In genomic region chr19:3766378-3766777, GRCm38 (mm10) we compare ENCODE assay signal across 9 mouse cellular contexts. TPM values are rescaled to one million over a fixed set of nuclear protein-coding genes. Genes with fewer than 3 reads are reported as not detected.
DNase-seq lines count a peak whose midpoint lies in the region; ATAC-seq and TF ChIP-seq lines count a peak whose summit lies in the region.
"Had no signal": no experiment of that assay in that cellular context is flagged by ENCODE, and none has a peak within 500 bp of the region (broad histone marks: within the 10 kb centered on the region; RNA-seq: fewer than 3 reads in every experiment).

No protein-coding gene starts in this region.

- H3K4me2 ChIP-seq in neural tube, embryonic 11.5 days (ENCODE audit: low read depth) = peak overlapping the region; percentile 92
- H3K4me2 ChIP-seq in liver, postnatal 0 days (ENCODE audit: low read depth, low read length) = peak overlapping the region; percentile 87; the same call in 1 of the 2 replicates

- H3K9ac ChIP-seq in neural tube, embryonic 11.5 days (ENCODE audit: low read length) = peak overlapping the region; percentile 100
- H3K9ac ChIP-seq in liver, postnatal 0 days (replicated peaks) = no peak overlapping the region

- peaks cover 12% of the 10 kb centered on the region for H3K4me1 ChIP-seq in neural tube, embryonic 11.5 days (ENCODE audit: control insufficient read depth, insufficient read depth, low read length)
- peaks cover 15% of the 10 kb centered on the region for H3K4me1 ChIP-seq in liver, postnatal 0 days (ENCODE audit: insufficient read depth)

- no peak overlapping the region; the same call in 1 of the 2 replicates for H3K4me3 ChIP-seq in neural tube, embryonic 11.5 days (ENCODE audit: low read depth, low read length)
- H3K4me3 ChIP-seq in liver, postnatal 0 days (ENCODE audit: low read depth, low read length) = no peak overlapping the region
- no peak overlapping the region for H3K4me3 ChIP-seq in left cerebral cortex, adult 2 months

- no peaks in the 10 kb centered on the region for H3K27me3 ChIP-seq in neural tube, embryonic 11.5 days (ENCODE audit: control insufficient read depth, insufficient read depth, low read length)
- no peaks in the 10 kb centered on the region for H3K27me3 ChIP-seq in liver, postnatal 0 days (ENCODE audit: insufficient read depth, low read length)

- no peak for TF ChIP-seq EP300 in liver, postnatal 0 days (IDR thresholded peaks at IDR 0.05; ENCODE audit: low read depth)

- H3K27ac ChIP-seq in neural tube, embryonic 11.5 days (ENCODE audit: low read depth, low read length) = no peak overlapping the region
- H3K27ac ChIP-seq in liver, postnatal 0 days (ENCODE audit: low read depth) = no peak overlapping the region
- H3K27ac ChIP-seq in left cerebral cortex, adult 2 months = no peak overlapping the region; the same call in 1 of the 2 replicates

- 94% methylated on average over 5 of the region's 5 CpGs for WGBS in neural tube, embryonic 11.5 days
- 86% methylated on average over 5 of the region's 5 CpGs for WGBS in liver, postnatal 0 days (ENCODE audit: insufficient replicate concordance)

- TF ChIP-seq CTCF in liver, postnatal 0 days (IDR thresholded peaks at IDR 0.05; ENCODE audit: low read depth) = no peak
- no peak for TF ChIP-seq CTCF in left cerebral cortex, adult 2 months (IDR thresholded peaks at IDR 0.05)

- ATAC-seq in neural tube, embryonic 11.5 days (ENCODE audit: insufficient read depth, low FRiP score, low TSS enrichment) = no peak
- ATAC-seq in liver, postnatal 0 days = no peak

- no peaks in the 10 kb centered on the region for H3K36me3 ChIP-seq in neural tube, embryonic 11.5 days (ENCODE audit: control insufficient read depth, insufficient read depth, low read length)
- 0 out of 2 replicates have a peak, but pooled peaks cover 3% of the 10 kb centered on the region for H3K36me3 ChIP-seq in liver, postnatal 0 days (replicated peaks; ENCODE audit: insufficient read depth, low read length)

- no peaks in the 10 kb centered on the region for H3K9me3 ChIP-seq in neural tube, embryonic 11.5 days (ENCODE audit: control insufficient read depth, low read length)
- no peaks in the 10 kb centered on the region for H3K9me3 ChIP-seq in liver, postnatal 0 days (ENCODE audit: low read length)

- intact Hi-C loops in left cerebral cortex, adult 2 months (cut with DNase I) = loop anchor here (2.0 to 5.0 kb wide), 2 partner anchors 40 to 59 kb away; partner anchors contain the start of gene 1810055G02Rik

- DNase-seq in cerebellum, adult 9-10 months = peak; percentile 57
- no peak for DNase-seq in cerebellum, postnatal 4 days (ENCODE audit: low spot score in 2 of 2)
- no peak for DNase-seq in neural tube, embryonic 11.5 days (ENCODE audit: low spot score)
- DNase-seq in neural tube, embryonic 10.5 days (ENCODE audit: extremely low spot score, low spot score) = no peak
- no peak for DNase-seq in liver, postnatal 0 days
- DNase-seq in thymus, postnatal 25 days = no peak
- no peak for DNase-seq in layer of hippocampus, adult 11-12 months (ENCODE audit: low spot score)
- no peak for DNase-seq in left cerebral cortex, adult 2 months (ENCODE audit: extremely low spot score in 1 of 2, low spot score in 2 of 2)
- DNase-seq: left cerebral cortex, postnatal 4 days had no signal

RNA-seq across cellular contexts. Expression of gene Kmt5b, which starts 0.8 kb away (rescaled TPM):
- polyA plus RNA-seq in neural tube, embryonic 11.5 days (2014; fragmentation: Nextera tagmentation; extraction: Ambion mirVana) = 40.7 and 42.0 TPM in 2 replicates
- 4.7 and 6.2 TPM in 2 replicates for polyA plus RNA-seq in liver, postnatal 0 days (2015; fragmentation: Nextera tagmentation; extraction: Ambion mirVana)
- total RNA-seq in left cerebral cortex, adult 2 months (2021) = 10 to 100 TPM; 52.4 to 52.6 TPM

RNA-seq across cellular contexts. Expression of gene 1810055G02Rik, which starts 58.3 kb away (rescaled TPM):
- polyA plus RNA-seq in neural tube, embryonic 11.5 days (2014; fragmentation: Nextera tagmentation; extraction: Ambion mirVana) = 44.5 and 46.7 TPM in 2 replicates
- 48.2 and 52.7 TPM in 2 replicates for polyA plus RNA-seq in liver, postnatal 0 days (2015; fragmentation: Nextera tagmentation; extraction: Ambion mirVana)
- 10 to 100 TPM; 31.3 to 38.5 TPM for total RNA-seq in left cerebral cortex, adult 2 months (2021)
